Mouse (Mus musculus) ES-E14 (cell line): ENCODE measurements at regions not wholly inside any gene's neighbourhood (a gene's known extent, or its start where the extent isn't known, plus 50 kb on each side); places are given as distances from the start of the nearest gene placed in this dataset.

ENCODE experiments used
- DNase-seq: peaks from one replicate; pipeline ENCODE4 v3.0.0-alpha.2; 2013; ENCODE audit warnings: low read depth, low spot score
- H3K27ac ChIP-seq: 2 replicates; pipeline ENCODE4 v1.5.1; 2012; ENCODE audit warnings: low read depth, mild to moderate bottlenecking, low read length, moderate library complexity, mixed read lengths; ENCODE audit not compliant: poor library complexity, insufficient read depth, severe bottlenecking
- H3K36me3 ChIP-seq: 2 replicates; pipeline ENCODE4 v1.6.1; 2012; ENCODE audit warnings: mild to moderate bottlenecking, low read length, moderate library complexity, mixed read lengths; ENCODE audit not compliant: control insufficient read depth, poor library complexity, insufficient read depth, severe bottlenecking
- H3K4me1 ChIP-seq, 2 experiments: fragments of 150-350 bp in 1 of 2; sonication (generic) in 1 of 2; 2 replicates each; pipeline ENCODE4 v1.6.1; 2012; ENCODE audit warnings: low read length in 2 of 2, mild to moderate bottlenecking in 1 of 2, mixed read lengths in 1 of 2; ENCODE audit not compliant: control insufficient read depth in 2 of 2, insufficient read depth in 2 of 2, poor library complexity in 1 of 2
- H3K4me3 ChIP-seq, 2 experiments: fragments of 150-350 bp in 1 of 2; sonication (generic) in 1 of 2; 2 replicates each; pipeline ENCODE4 v1.5.1; 2012; ENCODE audit warnings: low read length in 2 of 2, low read depth in 1 of 2, mild to moderate bottlenecking in 1 of 2, mixed read lengths in 1 of 2; ENCODE audit not compliant: insufficient read depth in 1 of 2, poor library complexity in 1 of 2, severe bottlenecking in 1 of 2
- H3K9ac ChIP-seq: 2 replicates; pipeline ENCODE4 v1.6.1; 2012; ENCODE audit warnings: low read depth, mild to moderate bottlenecking, low read length, mixed read lengths; ENCODE audit not compliant: poor library complexity, insufficient read depth, severe bottlenecking
- H3K9me3 ChIP-seq: fragments of 150-350 bp; sonication (generic); 2 replicates; pipeline ENCODE4 v1.6.1; 2012; ENCODE audit warnings: low read depth, mild to moderate bottlenecking, low read length; ENCODE audit not compliant: control insufficient read depth, insufficient read depth
- CHD2 ChIP-seq: IDR thresholded peaks from 2 replicates; pipeline ENCODE4 v1.6.1; 2014; ENCODE audit warnings: mild to moderate bottlenecking, low read depth, low read length, inconsistent platforms
- HCFC1 ChIP-seq: IDR thresholded peaks from 2 replicates; pipeline ENCODE4 v1.6.1; 2012; ENCODE audit warnings: low read length, inconsistent platforms, borderline replicate concordance; ENCODE audit not compliant: insufficient read depth
- MAFK ChIP-seq: IDR thresholded peaks from 2 replicates; pipeline ENCODE4 v1.6.1; 2014; ENCODE audit warnings: mild to moderate bottlenecking, low read depth, low read length, inconsistent platforms; ENCODE audit not compliant: insufficient read depth
- ZC3H11A ChIP-seq: IDR thresholded peaks from 2 replicates; pipeline ENCODE4 v1.6.1; 2012; ENCODE audit warnings: low read depth, mild to moderate bottlenecking, inconsistent platforms, low read length, borderline replicate concordance
- ZNF384 ChIP-seq: IDR thresholded peaks from 2 replicates; pipeline ENCODE4 v1.6.1; 2012; ENCODE audit warnings: low read depth, low read length, inconsistent platforms
- in situ Hi-C, 2 experiments: fragments of 600-800 bp; cut with MboI; formaldehyde crosslinking; loops; one replicate each; pipeline ENCODE4 v1.15.1; 2025; ENCODE audit warnings: low sequenced_read_pairs in 2 of 2, inconsistent platforms in 1 of 2; ENCODE audit not compliant: unreplicated experiment in 2 of 2

DNA sequence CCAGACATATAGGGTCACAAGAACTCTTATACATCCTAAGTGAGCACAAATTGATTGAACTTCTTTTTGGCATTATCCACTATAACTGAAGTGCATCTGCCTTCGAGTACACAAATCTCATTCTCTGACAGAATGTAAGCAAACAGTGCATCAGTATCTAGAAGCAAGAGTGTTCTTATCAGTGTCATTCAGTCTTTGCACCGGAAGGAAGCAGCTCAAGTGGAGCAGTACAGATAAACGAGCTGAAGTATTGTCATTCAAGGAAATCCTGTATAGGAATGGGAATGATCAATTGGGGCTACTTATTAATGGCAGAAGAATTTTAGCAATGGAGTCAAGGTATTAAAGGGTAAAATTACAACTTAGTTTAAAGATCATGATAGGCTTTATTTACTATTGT is 74.3 kb upstream of the Pdc start:
- no peak for TF ChIP-seq MAFK
- no peak for TF ChIP-seq CHD2
- TF ChIP-seq HCFC1: no peak
- TF ChIP-seq ZNF384: no peak
- TF ChIP-seq ZC3H11A: no peak
- Histone ChIP-seq H3K4me3 (no peak overlapping the region), H3K27ac (no peak overlapping the region), H3K4me1 (no peaks in the 10 kb centered on the region), H3K36me3 (no peaks in the 10 kb centered on the region), H3K9me3 (no peaks in the 10 kb centered on the region), H3K9ac (no peak overlapping the region)
- no peak for DNase-seq
- in situ Hi-C loops: no loop called here

DNA sequence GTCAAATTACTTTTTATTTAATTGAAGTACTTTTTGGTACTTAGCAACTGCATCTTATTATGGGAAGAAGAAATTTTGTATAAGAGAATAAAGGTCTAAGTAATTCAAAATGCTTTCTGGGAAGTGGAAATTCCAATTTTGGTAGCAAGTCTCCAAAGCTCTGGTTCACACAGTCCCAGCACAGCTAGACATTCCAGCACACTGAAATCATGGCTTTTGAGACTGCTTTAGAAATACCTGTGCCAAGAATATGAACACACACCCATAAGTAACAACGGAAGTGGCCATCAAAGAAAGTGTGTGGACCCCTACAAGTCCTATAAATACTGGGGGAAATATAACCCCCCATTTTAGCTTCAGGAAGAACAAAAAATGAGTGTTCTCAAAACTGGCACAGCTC is 67.8 kb upstream of the Pdc start:
- no peak for TF ChIP-seq ZNF384
- no peak for TF ChIP-seq ZC3H11A
- no peak for TF ChIP-seq CHD2
- TF ChIP-seq HCFC1: no peak
- TF ChIP-seq MAFK: no peak
- H3K27ac ChIP-seq: no peak overlapping the region
- H3K4me3 ChIP-seq: no peak overlapping the region
- H3K9ac ChIP-seq: no peak overlapping the region
- H3K4me1 ChIP-seq: no peaks in the 10 kb centered on the region
- no peaks in the 10 kb centered on the region for H3K36me3 ChIP-seq
- no peaks in the 10 kb centered on the region for H3K9me3 ChIP-seq
- DNase-seq: no peak
- in situ Hi-C loops: no loop called here

DNA sequence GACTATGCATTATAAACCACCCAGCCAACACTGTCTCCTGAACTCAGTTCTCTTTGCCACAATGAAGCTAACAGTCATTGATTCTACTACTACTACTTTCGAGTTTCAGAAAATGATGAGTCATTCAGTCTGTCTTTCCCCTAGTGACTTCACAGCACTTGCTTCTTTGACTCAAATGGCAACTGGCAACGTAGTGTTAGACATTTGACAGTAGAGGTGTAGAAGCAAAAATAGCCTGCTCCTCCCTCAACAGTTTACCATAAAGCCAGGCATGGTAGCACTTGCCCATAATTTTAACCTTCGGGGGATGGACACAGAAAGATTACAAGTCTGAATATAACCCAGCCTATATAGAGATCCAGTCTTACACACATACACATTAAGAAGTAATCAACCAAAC is 67.3 kb upstream of the Pdc start:
- Histone ChIP-seq H3K27ac (no peak overlapping the region), H3K4me1 (no peaks in the 10 kb centered on the region), H3K9ac (no peak overlapping the region), H3K36me3 (no peaks in the 10 kb centered on the region), H3K9me3 (no peaks in the 10 kb centered on the region), H3K4me3 (no peak overlapping the region)
- no peak for DNase-seq
- in situ Hi-C loops: no loop called here
- TF ChIP-seq ZNF384 (no peak), CHD2 (no peak), HCFC1 (no peak), ZC3H11A (no peak), MAFK (no peak)

DNA sequence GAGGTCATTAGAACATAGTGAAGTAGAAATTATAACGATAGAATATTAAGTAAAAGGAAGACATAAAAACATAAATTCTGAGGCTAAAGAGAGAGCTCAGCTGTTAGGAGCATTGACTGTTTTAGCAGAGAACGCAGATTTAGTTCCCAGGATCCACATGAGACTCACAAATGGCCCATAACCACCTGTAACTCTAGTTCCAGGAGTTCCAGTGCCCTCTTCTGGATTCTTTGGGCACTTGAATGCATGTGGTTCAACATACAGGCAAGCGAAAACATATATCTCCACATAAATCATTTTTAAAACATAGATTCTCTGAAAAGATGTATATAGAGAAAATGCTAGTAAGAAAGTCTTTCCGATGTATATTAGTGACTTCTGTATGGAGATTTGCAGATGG is 61.6 kb upstream of the Pdc start:
- H3K9me3 ChIP-seq: no peaks in the 10 kb centered on the region
- DNase-seq: no peak
- in situ Hi-C loops: loop anchor here in 1 of 2 experiments (5.0 kb wide), 1 partner anchor 400 kb away; no protein-coding TSS in a partner anchor
- no peak overlapping the region for H3K27ac ChIP-seq
- no peak overlapping the region for H3K4me3 ChIP-seq
- H3K4me1 ChIP-seq: no peaks in the 10 kb centered on the region
- no peak overlapping the region for H3K9ac ChIP-seq
- TF ChIP-seq MAFK: no peak
- TF ChIP-seq CHD2: no peak
- TF ChIP-seq ZNF384: no peak
- TF ChIP-seq ZC3H11A: no peak
- TF ChIP-seq HCFC1: no peak
- H3K36me3 ChIP-seq: no peaks in the 10 kb centered on the region

DNA sequence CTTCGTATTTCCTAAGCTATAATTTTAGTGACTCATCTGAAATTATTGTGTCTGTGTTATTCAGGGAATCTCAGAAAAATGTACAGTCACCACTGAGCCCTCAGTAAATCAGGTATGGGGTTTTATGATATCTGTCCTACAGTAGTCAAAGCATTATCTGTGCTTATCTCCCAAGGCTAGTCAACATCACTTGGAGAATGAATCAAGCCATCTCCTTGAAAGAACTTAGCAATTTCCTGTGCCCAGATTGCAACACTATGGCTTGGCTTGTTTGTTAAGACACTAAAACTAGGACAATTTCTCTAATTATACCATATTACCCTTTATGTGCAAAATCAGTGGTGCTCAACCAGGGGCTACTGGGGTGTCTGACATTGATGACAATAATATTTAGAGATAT is 58.9 kb upstream of the Pdc start:
- no peak for DNase-seq
- in situ Hi-C loops: loop anchor here in 1 of 2 experiments (10.0 kb wide), 1 partner anchor 406 kb away; no protein-coding TSS in a partner anchor
- Histone ChIP-seq H3K9me3 (no peaks in the 10 kb centered on the region), H3K4me1 (no peaks in the 10 kb centered on the region), H3K9ac (no peak overlapping the region), H3K27ac (no peak overlapping the region), H3K36me3 (no peaks in the 10 kb centered on the region), H3K4me3 (no peak overlapping the region)
- TF ChIP-seq MAFK: no peak
- no peak for TF ChIP-seq ZC3H11A
- no peak for TF ChIP-seq ZNF384
- no peak for TF ChIP-seq HCFC1
- TF ChIP-seq CHD2: no peak
